Mouse (Mus musculus) heart, postnatal 25 days (tissue): Measurements from ENCODE around the gene Clec2e. TPM values are rescaled to one million over a fixed set of nuclear protein-coding genes. Genes with fewer than 3 reads are reported as not detected.
A peak's percentile ranks its signal among the peaks of the same experiment; 100 is the strongest.
"Not testable (repeated sequence)": the region's sequence is repeated elsewhere in the genome, so short reads cannot be mapped to it uniquely, and the experiment has no call there.

ENCODE experiments used
- DNase-seq: peaks from one replicate; pipeline ENCODE4 v3.0.0; 2022; ENCODE audit warnings: low spot score
- intact Hi-C: fragments of 180-260 bp; cut with DNase I; formaldehyde crosslinking; loops from one replicate; pipeline ENCODE4 v1.15.1; 2025
- total RNA-seq, 2 experiments: library from RNA; stranded (reverse); gene quantifications; 2 replicates each; pipeline ENCODE4 v1.2.3; 2021

Gene Clec2e
- total RNA-seq, result under 1 TPM; 0.10 to 0.20 TPM

GRCm38 (mm10) chr6:129100794-129101193, at the start of gene Clec2e:
Clec2e (minus strand) TSS chr6:129100913.
- intact Hi-C loops, result not testable (repeated sequence)

GRCm38 (mm10) chr6:129146812-129147211, 46.1 kb upstream of the Clec2e start:
- intact Hi-C loops, result no loop called here
- no peak for DNase-seq

More at GRCm38 (mm10) chr6:129100794-129101193, at the start of gene Clec2e:
- not testable (repeated sequence) for DNase-seq

- intact Hi-C loops, result loop anchor here (5.0 kb wide), 2 partner anchors 35 to 45 kb away; no protein-coding TSS in a partner anchor
- DNase-seq, result no peak
Observed at GRCm38 (mm10) chr6:129132604-129133341, 32.1 kb upstream of the Clec2e start.

- no peak for DNase-seq
- intact Hi-C loops, result no loop called here
Observed at GRCm38 (mm10) chr6:129126861-129127260, 26.1 kb upstream of the Clec2e start.

GRCm38 (mm10) chr6:129124531-129124930, 23.8 kb upstream of the Clec2e start:
- intact Hi-C loops, DNase-seq: not testable (repeated sequence)

GRCm38 (mm10) chr6:129116223-129116622, 15.5 kb upstream of the Clec2e start:
- intact Hi-C loops, result no loop called here
- no peak for DNase-seq

GRCm38 (mm10) chr6:129114237-129114636, 13.5 kb upstream of the Clec2e start:
- DNase-seq, intact Hi-C loops: not testable (repeated sequence)

GRCm38 (mm10) chr6:129113769-129114168, 13.1 kb upstream of the Clec2e start:
- intact Hi-C loops, result no loop called here
- no peak for DNase-seq

- intact Hi-C loops, result no loop called here
- DNase-seq, result no peak
Observed at GRCm38 (mm10) chr6:129113030-129113673, 12.4 kb upstream of the Clec2e start.

GRCm38 (mm10) chr6:129112526-129112925, 11.8 kb upstream of the Clec2e start:
- DNase-seq, result no peak
- intact Hi-C loops, result no loop called here

- intact Hi-C loops, result no loop called here
- DNase-seq, result no peak
Observed at GRCm38 (mm10) chr6:129107916-129108315, 7.2 kb upstream of the Clec2e start.

GRCm38 (mm10) chr6:129102858-129103555, 2.3 kb upstream of the Clec2e start:
- intact Hi-C loops, result no loop called here
- DNase-seq, result no peak

GRCm38 (mm10) chr6:129101604-129102003, 891 bp upstream of the Clec2e start:
- intact Hi-C loops, result no loop called here
- no peak for DNase-seq

- intact Hi-C loops, result loop anchor here (5.0 kb wide), 1 partner anchor 34 kb away; no protein-coding TSS in a partner anchor
- DNase-seq, result peak; percentile 34
Observed at GRCm38 (mm10) chr6:129097929-129098328, 2.8 kb downstream of the Clec2e start.

GRCm38 (mm10) chr6:129095166-129095565, 5.5 kb downstream of the Clec2e start:
- intact Hi-C loops, result loop anchor here (2.0 to 5.0 kb wide), 3 partner anchors 37 to 144 kb away; partner anchors contain the start of gene Clec2d
- no peak for DNase-seq

- DNase-seq, result not testable (repeated sequence)
- intact Hi-C loops, result loop anchor here (5.0 kb wide), 2 partner anchors 236 to 279 kb away; no protein-coding TSS in a partner anchor
Observed at GRCm38 (mm10) chr6:129088596-129088995, 12.1 kb downstream of the Clec2e start.

- no peak for DNase-seq
- intact Hi-C loops, result loop anchor here (5.0 kb wide), 2 partner anchors 236 to 279 kb away; no protein-coding TSS in a partner anchor
Observed at GRCm38 (mm10) chr6:129088161-129088560, 12.6 kb downstream of the Clec2e start.

GRCm38 (mm10) chr6:129086031-129086430, 14.7 kb downstream of the Clec2e start:
- not testable (repeated sequence) for DNase-seq
- intact Hi-C loops, result loop anchor here (5.0 kb wide), 2 partner anchors 234 to 281 kb away; no protein-coding TSS in a partner anchor

- intact Hi-C loops, result loop anchor here (5.0 kb wide), 2 partner anchors 233 to 282 kb away; no protein-coding TSS in a partner anchor
- DNase-seq, result no peak
Observed at GRCm38 (mm10) chr6:129085098-129085497, 15.6 kb downstream of the Clec2e start.

GRCm38 (mm10) chr6:129066986-129067385, 33.7 kb downstream of the Clec2e start:
- intact Hi-C loops, result loop anchor here (2.0 to 5.0 kb wide), 2 partner anchors 35 to 212 kb away; no protein-coding TSS in a partner anchor
- DNase-seq, result no peak
